Mouse (Mus musculus): Measurements from ENCODE around the gene Ano10. TPM values are rescaled to one million over a fixed set of nuclear protein-coding genes. Genes with fewer than 3 reads are reported as not detected.
"Not testable (repeated sequence)": the region's sequence is repeated elsewhere in the genome, so short reads cannot be mapped to it uniquely, and the experiment has no call there.

Ano10 gene
- polyA plus RNA-seq, 1 experiment from 2014 or later, result 16.3 TPM

DNA sequence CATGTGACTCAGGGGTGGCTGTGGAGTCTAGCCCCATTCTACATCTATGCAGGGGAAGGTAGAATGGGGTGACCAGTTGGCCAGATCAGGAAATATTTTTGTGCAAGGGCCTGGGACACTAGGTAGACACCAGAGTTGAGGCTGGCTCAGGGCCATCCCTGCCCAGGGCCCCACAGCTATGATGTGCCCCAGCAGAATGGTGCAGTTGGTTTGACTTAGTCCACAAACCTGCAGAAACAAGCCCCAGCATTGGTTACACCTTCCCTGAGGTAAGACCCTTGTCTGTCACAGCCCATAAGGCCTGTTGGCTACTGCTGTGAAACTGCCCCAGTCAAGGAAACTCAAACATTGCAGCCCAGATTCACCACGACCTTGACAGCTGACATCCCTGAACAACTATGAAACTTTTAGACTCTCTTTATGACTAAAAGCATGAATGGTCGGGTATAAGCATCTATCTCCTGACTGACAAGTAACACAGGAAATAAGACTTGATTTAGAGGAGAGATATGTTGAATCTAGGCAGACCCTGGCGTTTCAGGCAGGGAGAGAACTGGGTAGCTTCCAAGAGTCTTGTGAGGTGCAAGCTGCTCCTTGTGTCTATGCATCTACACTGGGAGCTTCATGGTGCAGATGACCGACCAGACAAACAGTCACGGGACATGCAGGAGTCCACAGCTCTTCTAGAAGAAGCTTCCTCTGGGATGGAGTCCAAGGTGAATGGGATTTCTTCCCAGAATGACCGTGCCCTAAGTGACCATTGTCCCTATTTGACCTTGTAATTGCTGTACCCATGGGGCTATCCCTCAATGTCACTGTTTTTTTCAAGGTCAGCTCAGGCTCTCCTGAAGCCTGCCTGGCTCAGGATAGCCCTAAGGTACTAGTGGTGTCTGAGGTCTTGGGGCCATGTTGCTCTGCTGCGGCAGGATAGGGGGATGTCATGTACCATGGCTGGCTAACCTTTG lies 116.7 kb downstream of the Ano10 start:
- no peak for ATAC-seq (ENCODE audit: low read depth)
- Histone ChIP-seq H3K27ac (ENCODE audit: low read length) (no peak overlapping the region), H3K27me3 (ENCODE audit: control insufficient read depth, insufficient read depth, low read depth, low read length) (no peaks in the 10 kb centered on the region), H3K4me3 (ENCODE audit: low read depth, low read length) (no peak overlapping the region), H3K4me1 (ENCODE audit: control insufficient read depth, low read depth, low read length) (no peaks in the 10 kb centered on the region), H3K9me3 (replicated peaks; ENCODE audit: control insufficient read depth, low read length) (no peaks in the 10 kb centered on the region), H3K4me2 (ENCODE audit: low read depth, low read length) (no peak overlapping the region), H3K9ac (ENCODE audit: low read depth, low read length) (no peak overlapping the region), H3K36me3 (ENCODE audit: control insufficient read depth, insufficient read depth) (no peaks in the 10 kb centered on the region)
- 41% methylated on average over 7 of the region's 7 CpGs for WGBS (ENCODE audit: insufficient replicate concordance)

DNA sequence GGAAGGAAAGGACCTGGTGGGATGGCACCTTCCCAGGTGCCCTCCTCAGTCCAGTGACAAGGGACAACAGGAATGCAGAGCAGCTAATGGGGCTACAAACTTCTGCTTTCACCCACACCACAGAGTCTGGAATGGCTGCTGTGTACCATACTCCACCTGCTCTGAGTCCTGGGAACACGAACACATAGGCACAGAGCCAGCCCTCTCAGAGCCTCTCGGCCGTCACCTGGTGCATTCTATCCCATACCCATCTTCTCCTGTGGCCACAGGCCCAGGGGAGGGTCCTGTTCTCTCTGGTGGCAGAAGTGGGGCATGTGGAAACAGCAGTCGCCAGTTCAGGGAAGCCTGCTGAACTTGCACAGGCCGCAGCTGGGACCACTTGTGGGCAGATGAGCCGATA lies 119.5 kb downstream of the Ano10 start:
- Histone ChIP-seq H3K4me1 (ENCODE audit: control insufficient read depth, low read depth, low read length) (peaks cover 2% of the 10 kb centered on the region), H3K4me3 (ENCODE audit: low read depth, low read length) (no peak overlapping the region), H3K27ac (ENCODE audit: low read length) (no peak overlapping the region), H3K36me3 (ENCODE audit: control insufficient read depth, insufficient read depth) (no peaks in the 10 kb centered on the region), H3K9me3 (replicated peaks; ENCODE audit: control insufficient read depth, low read length) (no peaks in the 10 kb centered on the region), H3K9ac (ENCODE audit: low read depth, low read length) (no peak overlapping the region), H3K27me3 (ENCODE audit: control insufficient read depth, insufficient read depth, low read depth, low read length) (no peaks in the 10 kb centered on the region), H3K4me2 (ENCODE audit: low read depth, low read length) (no peak overlapping the region)
- ATAC-seq (ENCODE audit: low read depth), result no peak
- WGBS (ENCODE audit: insufficient replicate concordance), result 69% methylated on average over 6 of the region's 6 CpGs

DNA sequence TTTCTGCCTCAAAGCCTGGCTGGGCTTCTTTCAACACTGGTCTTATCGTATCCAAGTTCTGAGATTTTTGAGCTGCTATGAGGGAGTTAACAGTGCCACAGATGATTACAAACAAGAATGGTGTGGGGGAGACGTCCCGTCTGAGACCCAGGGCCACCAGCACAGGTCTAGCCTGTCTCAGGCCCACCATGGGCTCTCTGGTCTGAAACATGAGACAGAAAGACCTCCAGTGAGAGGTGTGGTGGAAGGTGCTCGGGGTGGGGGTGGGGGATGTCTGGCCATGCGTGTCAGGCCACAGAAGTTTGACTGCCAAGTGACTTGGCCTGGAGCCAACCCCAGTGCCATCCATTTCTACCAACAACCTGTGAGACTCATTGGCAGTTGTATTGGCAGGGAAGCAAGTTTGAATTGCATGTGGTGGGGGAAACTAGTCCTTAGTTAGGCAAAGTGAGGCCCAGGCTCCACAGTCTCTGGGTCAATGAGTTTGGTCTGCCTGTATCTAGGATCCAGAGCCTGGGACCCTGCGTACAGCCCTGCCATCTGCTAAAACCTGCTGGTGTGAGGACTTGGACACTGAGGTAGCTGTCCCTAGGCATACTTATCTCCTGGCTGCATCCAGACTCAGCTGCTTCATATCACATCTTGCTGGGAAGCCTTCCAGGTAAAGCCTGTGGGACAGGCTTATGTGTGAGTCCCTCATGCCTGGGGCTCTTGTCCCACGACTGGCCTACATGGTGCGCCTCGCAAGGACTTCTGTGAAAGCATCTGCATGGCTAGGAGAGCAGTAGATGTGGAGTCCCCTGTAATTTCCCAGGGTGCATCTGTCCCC lies 120.6 kb downstream of the Ano10 start:
- ATAC-seq (ENCODE audit: low read depth), result no peak
- Histone ChIP-seq H3K9me3 (replicated peaks; ENCODE audit: control insufficient read depth, low read length) (no peaks in the 10 kb centered on the region), H3K4me3 (ENCODE audit: low read depth, low read length) (no peak overlapping the region), H3K4me2 (ENCODE audit: low read depth, low read length) (no peak overlapping the region), H3K4me1 (ENCODE audit: control insufficient read depth, low read depth, low read length) (peaks cover 2% of the 10 kb centered on the region), H3K9ac (ENCODE audit: low read depth, low read length) (no peak overlapping the region), H3K36me3 (ENCODE audit: control insufficient read depth, insufficient read depth) (no peaks in the 10 kb centered on the region), H3K27me3 (ENCODE audit: control insufficient read depth, insufficient read depth, low read depth, low read length) (no peaks in the 10 kb centered on the region), H3K27ac (ENCODE audit: low read length) (no peak overlapping the region)
- WGBS (ENCODE audit: insufficient replicate concordance), result 70% methylated on average over 9 of the region's 9 CpGs

DNA sequence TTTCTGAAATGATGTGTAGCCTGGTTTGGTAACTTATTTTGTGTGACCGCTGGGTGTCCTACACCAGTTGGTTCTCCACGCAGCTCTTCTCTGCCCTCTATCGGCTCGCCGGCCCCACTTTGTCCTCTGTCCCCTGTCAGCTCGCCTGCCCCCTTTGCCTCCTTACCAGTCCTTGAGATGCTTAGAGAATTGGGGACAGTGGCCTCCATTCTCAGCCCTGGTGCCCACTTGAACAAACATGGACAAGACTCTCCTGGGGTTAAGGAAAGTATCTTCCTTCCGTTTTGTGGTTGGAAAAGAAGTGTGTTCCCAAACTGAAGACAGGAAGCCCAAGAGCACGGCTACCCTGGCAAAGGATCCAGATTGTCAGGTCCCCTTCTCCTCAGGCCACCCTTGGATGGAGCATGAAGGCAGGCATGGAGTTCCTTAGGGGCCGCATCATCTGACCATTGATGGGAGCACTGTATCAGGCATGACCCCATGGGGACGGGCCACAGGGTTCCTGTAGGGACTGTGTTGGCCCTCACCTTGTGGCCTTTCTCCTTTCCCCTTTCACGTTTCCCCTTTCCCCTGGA lies 121.5 kb downstream of the Ano10 start:
- WGBS (ENCODE audit: insufficient replicate concordance), result 73% methylated on average over 11 of the region's 11 CpGs

DNA sequence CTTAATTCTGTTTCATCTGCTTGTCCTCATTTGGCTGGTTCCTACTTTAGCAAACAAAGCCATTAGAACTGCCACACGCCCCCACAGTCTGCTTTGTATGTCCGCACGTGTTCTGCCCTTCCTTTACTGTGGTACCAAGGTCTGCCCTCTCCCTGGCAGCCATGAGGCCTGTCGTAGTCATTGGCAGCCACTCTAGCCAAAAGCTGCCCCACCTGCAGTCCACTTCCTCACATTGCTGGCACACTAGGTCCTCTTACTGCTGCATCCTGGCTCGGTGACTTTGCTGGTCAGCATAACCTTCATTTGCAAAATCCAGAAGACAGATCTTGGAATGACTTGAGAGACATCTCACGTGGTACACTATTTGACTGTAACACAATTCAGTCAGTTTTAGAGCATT lies 124.3 kb downstream of the Ano10 start:
- Histone ChIP-seq H3K27me3 (ENCODE audit: control insufficient read depth, insufficient read depth, low read depth, low read length) (no peaks in the 10 kb centered on the region), H3K4me2 (ENCODE audit: low read depth, low read length) (no peak overlapping the region), H3K9ac (ENCODE audit: low read depth, low read length) (no peak overlapping the region), H3K4me1 (ENCODE audit: control insufficient read depth, low read depth, low read length) (peaks cover 2% of the 10 kb centered on the region), H3K36me3 (ENCODE audit: control insufficient read depth, insufficient read depth) (no peaks in the 10 kb centered on the region; the same call in none of the 2 replicates), H3K9me3 (replicated peaks; ENCODE audit: control insufficient read depth, low read length) (no peaks in the 10 kb centered on the region), H3K4me3 (ENCODE audit: low read depth, low read length) (no peak overlapping the region), H3K27ac (ENCODE audit: low read length) (no peak overlapping the region)
- WGBS (ENCODE audit: insufficient replicate concordance), result 73% methylated on average over 6 of the region's 6 CpGs
- ATAC-seq (ENCODE audit: low read depth), result no peak

More for the DNA sequence above, 121.5 kb downstream of the Ano10 start:
- Histone ChIP-seq H3K4me1 (ENCODE audit: control insufficient read depth, low read depth, low read length) (peaks cover 2% of the 10 kb centered on the region), H3K27me3 (ENCODE audit: control insufficient read depth, insufficient read depth, low read depth, low read length) (no peaks in the 10 kb centered on the region), H3K4me3 (ENCODE audit: low read depth, low read length) (no peak overlapping the region), H3K4me2 (ENCODE audit: low read depth, low read length) (no peak overlapping the region), H3K9ac (ENCODE audit: low read depth, low read length) (no peak overlapping the region), H3K9me3 (replicated peaks; ENCODE audit: control insufficient read depth, low read length) (no peaks in the 10 kb centered on the region), H3K36me3 (ENCODE audit: control insufficient read depth, insufficient read depth) (no peaks in the 10 kb centered on the region), H3K27ac (ENCODE audit: low read length) (no peak overlapping the region)
- no peak for ATAC-seq (ENCODE audit: low read depth)

DNA sequence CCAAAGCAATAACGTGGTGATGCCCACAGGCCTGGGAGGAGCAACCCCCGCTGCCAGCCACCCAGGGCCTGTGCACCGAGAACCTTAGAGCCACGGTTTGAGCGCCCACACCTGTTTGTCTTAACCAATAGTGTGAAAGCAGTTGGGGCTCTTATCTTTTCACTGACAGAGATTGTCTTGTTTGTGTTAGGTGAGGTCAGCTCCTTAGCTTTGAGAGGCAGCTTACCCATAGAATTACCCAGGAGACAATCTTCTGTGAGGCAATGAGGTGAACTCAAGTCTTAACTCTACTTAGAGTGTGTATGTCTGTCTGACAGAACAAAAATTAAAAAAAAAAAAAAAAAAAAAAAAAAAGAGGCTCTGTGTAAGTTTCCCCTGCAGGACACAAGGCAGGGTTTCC lies 126.5 kb downstream of the Ano10 start:
- H3K4me1 ChIP-seq (ENCODE audit: control insufficient read depth, low read depth, low read length); ATAC-seq (ENCODE audit: low read depth); H3K9ac ChIP-seq (ENCODE audit: low read depth, low read length); H3K9me3 ChIP-seq (replicated peaks; ENCODE audit: control insufficient read depth, low read length); H3K36me3 ChIP-seq (ENCODE audit: control insufficient read depth, insufficient read depth); H3K4me3 ChIP-seq (ENCODE audit: low read depth, low read length); H3K4me2 ChIP-seq (ENCODE audit: low read depth, low read length); H3K27me3 ChIP-seq (ENCODE audit: control insufficient read depth, insufficient read depth, low read depth, low read length); H3K27ac ChIP-seq (ENCODE audit: low read length): not testable (repeated sequence)
- 64% methylated on average over 5 of the region's 5 CpGs for WGBS (ENCODE audit: insufficient replicate concordance)

DNA sequence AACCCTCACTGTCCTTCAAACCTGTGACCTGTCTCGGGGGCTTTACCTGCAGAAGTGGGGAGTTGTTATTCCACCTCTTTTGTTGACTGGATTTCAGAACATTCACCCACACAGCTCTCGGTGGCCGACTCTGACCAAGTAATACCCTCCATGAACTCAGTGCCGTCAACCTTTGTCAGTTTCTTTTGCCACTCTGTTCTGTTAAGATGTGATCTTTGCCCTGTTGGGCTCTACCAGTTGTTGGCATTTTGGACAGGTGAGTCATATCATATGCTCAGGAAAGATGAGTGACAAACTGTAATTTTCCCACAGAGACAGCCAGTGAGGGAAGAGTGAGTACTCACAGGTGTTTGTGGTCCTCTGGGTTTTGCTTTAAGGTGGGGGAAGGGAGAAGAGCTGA lies 129.7 kb downstream of the Ano10 start:
- H3K4me1 ChIP-seq (ENCODE audit: control insufficient read depth, low read depth, low read length), result no peaks in the 10 kb centered on the region
- WGBS (ENCODE audit: insufficient replicate concordance), result 71% methylated on average over 4 of the region's 4 CpGs
- no peak overlapping the region for H3K4me3 ChIP-seq (ENCODE audit: low read depth, low read length)
- H3K27me3 ChIP-seq (ENCODE audit: control insufficient read depth, insufficient read depth, low read depth, low read length), result no peaks in the 10 kb centered on the region
- no peak overlapping the region for H3K9ac ChIP-seq (ENCODE audit: low read depth, low read length)
- no peak for ATAC-seq (ENCODE audit: low read depth)
- no peak overlapping the region for H3K4me2 ChIP-seq (ENCODE audit: low read depth, low read length)
- no peaks in the 10 kb centered on the region for H3K9me3 ChIP-seq (replicated peaks; ENCODE audit: control insufficient read depth, low read length)
- H3K27ac ChIP-seq (ENCODE audit: low read length), result no peak overlapping the region
- peaks cover 2% of the 10 kb centered on the region for H3K36me3 ChIP-seq (ENCODE audit: control insufficient read depth, insufficient read depth)

DNA sequence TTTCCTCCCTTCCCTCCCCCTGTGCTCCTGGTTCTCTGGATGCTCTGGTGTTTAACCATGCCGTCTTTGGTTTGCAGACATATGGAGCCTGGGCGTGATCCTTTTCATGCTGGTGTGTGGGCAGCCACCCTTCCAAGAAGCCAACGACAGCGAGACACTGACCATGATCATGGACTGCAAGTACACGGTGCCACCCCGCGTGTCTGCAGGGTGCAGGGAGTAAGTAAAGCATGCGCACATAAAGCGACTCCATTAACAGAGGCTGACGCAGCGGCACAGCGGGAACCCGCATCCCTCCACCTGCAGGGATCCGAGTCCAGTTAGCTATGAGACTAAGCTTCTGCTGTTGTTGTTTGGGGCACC lies 137.2 kb downstream of the Ano10 start:
- peaks cover 2% of the 10 kb centered on the region; the same call in 1 of the 2 replicates for H3K36me3 ChIP-seq (ENCODE audit: control insufficient read depth, insufficient read depth)
- no peak overlapping the region for H3K4me3 ChIP-seq (ENCODE audit: low read depth, low read length)
- no peak overlapping the region for H3K4me2 ChIP-seq (ENCODE audit: low read depth, low read length)
- H3K4me1 ChIP-seq (ENCODE audit: control insufficient read depth, low read depth, low read length), result peaks cover 3% of the 10 kb centered on the region
- no peak for ATAC-seq (ENCODE audit: low read depth)
- H3K9me3 ChIP-seq (replicated peaks; ENCODE audit: control insufficient read depth, low read length), result no peaks in the 10 kb centered on the region
- no peak overlapping the region for H3K27ac ChIP-seq (ENCODE audit: low read length)
- 85% methylated on average over 14 of the region's 14 CpGs for WGBS (ENCODE audit: insufficient replicate concordance)
- H3K9ac ChIP-seq (ENCODE audit: low read depth, low read length), result no peak overlapping the region
- no peaks in the 10 kb centered on the region for H3K27me3 ChIP-seq (ENCODE audit: control insufficient read depth, insufficient read depth, low read depth, low read length)

All from liver, embryonic 16.5 days (tissue).